Mouse (Mus musculus) large intestine, adult 2 months (tissue): ENCODE results near the gene Taf15. TPM values are rescaled to one million over a fixed set of nuclear protein-coding genes. Genes with fewer than 3 reads are reported as not detected.

Experiments
- DNase-seq: peaks from one replicate; pipeline ENCODE4 v3.0.0-alpha.2; 2012; ENCODE audit warnings: low read depth, low spot score
- WGBS: fragments of 180-500 bp; shearing (Covaris S2); methylation state at CpG from one replicate; pipeline ENCODE4 v1.1.7; 2018; 5-methylcytosine and 5-hydroxymethylcytosine counted together
- polyA plus RNA-seq: library from polyadenylated mRNA; depleted of rRNA; stranded (reverse); fragments of >200 nt; gene quantifications from 2 replicates; pipeline ENCODE4 v1.2.3, GENCODE M21; 2012; rRNA removed

The Taf15 gene
- 10.5 and 13.9 TPM in 2 replicates for polyA plus RNA-seq

DNA sequence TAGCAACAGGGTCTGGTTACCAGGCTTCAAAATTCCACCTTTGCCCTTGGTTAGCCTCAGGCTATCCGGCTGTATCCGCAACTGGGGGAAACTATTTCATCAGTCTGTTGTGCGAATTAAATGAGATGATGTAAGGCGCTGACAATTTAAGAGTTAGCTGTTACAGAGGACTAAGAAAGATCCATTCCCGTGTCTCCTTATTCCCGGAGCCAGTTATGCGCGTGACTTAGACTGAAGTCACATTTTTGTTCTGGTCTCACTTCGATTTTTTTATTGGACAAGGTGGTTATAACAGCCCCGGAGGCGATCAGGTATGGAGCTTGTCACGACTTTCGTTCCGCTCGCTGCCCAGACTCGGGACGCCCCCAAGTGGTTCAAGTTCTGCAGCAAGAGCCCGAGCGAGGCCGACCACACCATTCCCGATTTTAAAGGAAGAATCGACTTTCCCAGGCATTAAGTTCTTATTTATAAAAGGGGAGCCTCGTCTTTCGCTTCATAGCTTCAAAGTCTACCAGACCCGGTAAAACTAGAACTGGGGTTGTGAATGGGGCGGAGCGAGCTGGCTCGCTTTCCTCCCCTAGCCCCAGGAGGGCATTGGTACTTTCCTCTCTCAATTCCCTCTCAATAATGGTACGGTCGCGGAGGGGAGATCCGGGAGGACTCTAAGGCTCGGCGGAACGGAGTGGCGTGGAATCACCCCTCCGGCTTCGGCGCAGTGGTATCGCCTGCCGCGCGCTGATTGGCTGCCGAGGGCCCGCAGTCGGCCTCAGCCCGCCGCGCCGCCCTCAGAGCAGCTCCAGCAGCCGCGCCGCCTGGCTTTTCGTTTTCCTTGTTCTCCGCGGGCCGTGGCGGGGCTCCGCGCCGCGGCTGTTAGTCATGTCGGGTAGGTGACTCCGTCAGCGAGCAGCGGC, at the start of gene Taf15:
Gene Taf15 (plus strand): TSS at position 763 of the 911 bp plus-strand sequence.
- WGBS: under 1% methylated on average over 66 of the region's 66 CpGs
- DNase-seq: peak; percentile 96

DNA sequence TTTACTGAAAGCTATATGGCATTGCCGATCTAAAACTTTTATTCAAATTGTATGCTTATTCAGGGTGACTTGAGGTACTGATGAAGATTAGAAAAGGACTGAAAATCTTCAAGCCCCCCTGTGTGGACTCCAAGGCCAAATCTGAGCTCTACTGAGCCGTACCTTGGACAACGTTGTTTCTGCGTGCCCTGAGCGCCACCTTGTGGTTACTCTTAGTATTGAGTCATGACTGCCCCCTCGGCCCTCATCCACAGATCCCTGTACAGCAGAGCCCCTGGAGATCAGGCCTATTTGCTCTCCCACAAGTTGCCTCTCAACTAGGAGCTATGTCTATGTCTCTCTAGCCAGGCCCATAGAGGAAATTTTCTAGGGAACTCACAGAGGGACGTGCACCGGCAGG, 48.2 kb upstream of the Taf15 start:
- 8% methylated on average over 8 of the region's 8 CpGs for WGBS
- DNase-seq: peak; percentile 14

GRCm38 (mm10) chr11:83426964-83427363, 45.9 kb upstream of the Taf15 start:
- 16% methylated on average over 17 of the region's 17 CpGs for WGBS
- DNase-seq: peak; percentile 18

- WGBS: 59% methylated on average over 5 of the region's 5 CpGs
- no peak for DNase-seq
Observed at GRCm38 (mm10) chr11:83429355-83429754, 43.5 kb upstream of the Taf15 start, which contains the start of gene Gas2l2. Gene Gas2l2 (minus strand): TSS chr11:83429455.

DNA sequence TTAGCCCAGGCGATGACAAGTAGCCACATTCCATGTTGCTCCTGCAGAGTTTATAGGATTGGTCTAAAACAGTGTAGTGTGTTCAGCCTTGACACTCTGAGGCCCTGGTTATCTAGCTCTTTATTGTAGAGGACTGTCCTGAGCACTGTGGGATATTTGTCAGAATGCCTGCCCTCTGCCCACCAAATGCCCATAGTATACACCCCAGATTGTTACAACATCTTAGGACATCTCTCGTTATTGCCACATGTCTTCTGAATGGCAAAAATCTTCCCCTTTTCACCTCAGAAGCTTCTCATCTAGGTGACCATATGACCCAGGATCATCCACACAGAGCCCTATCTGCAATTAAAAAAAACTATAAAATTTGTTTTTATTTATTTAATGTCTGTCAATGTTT, 40.4 kb upstream of the Taf15 start:
- DNase-seq: no peak
- WGBS: 66% methylated on average over 2 of the region's 2 CpGs

GRCm38 (mm10) chr11:83437377-83437776, 35.5 kb upstream of the Taf15 start, which contains the start of gene 1700020L24Rik:
Gene 1700020L24Rik (plus strand): TSS chr11:83437677.
- 89% methylated on average over 1 of the region's 1 CpGs for WGBS
- DNase-seq: no peak

DNA sequence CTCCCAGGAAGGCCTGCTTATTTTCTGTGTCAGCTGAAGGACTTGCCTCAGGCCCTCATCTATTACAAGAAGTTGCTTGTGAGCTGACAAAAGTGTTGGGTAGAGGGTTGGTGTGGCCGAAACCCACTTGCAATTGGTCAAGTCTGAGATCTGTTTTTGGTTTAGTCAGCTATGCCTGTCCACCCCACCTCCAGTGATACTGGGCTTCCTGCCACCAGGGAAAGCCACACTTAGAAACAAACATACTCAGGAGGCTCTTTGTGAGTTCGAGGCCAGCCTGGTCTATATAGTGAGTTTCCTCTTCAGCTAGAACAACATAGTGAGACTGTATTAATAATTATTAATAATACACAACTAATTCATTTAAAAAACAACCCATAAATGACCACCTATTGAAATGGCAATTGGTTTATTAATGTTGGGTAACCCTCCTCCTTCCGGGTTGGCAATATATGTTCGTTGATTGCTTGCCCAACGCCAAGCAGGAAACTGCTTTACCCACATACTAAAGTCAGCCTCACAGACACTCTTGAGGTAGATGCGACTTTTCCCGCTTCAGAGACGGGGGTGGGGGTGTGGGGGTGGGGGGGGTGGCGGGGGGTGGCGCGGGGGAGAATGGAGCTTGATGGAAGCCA, 33.3 kb upstream of the Taf15 start:
- no peak for DNase-seq
- WGBS: 18% methylated on average over 11 of the region's 11 CpGs

DNA sequence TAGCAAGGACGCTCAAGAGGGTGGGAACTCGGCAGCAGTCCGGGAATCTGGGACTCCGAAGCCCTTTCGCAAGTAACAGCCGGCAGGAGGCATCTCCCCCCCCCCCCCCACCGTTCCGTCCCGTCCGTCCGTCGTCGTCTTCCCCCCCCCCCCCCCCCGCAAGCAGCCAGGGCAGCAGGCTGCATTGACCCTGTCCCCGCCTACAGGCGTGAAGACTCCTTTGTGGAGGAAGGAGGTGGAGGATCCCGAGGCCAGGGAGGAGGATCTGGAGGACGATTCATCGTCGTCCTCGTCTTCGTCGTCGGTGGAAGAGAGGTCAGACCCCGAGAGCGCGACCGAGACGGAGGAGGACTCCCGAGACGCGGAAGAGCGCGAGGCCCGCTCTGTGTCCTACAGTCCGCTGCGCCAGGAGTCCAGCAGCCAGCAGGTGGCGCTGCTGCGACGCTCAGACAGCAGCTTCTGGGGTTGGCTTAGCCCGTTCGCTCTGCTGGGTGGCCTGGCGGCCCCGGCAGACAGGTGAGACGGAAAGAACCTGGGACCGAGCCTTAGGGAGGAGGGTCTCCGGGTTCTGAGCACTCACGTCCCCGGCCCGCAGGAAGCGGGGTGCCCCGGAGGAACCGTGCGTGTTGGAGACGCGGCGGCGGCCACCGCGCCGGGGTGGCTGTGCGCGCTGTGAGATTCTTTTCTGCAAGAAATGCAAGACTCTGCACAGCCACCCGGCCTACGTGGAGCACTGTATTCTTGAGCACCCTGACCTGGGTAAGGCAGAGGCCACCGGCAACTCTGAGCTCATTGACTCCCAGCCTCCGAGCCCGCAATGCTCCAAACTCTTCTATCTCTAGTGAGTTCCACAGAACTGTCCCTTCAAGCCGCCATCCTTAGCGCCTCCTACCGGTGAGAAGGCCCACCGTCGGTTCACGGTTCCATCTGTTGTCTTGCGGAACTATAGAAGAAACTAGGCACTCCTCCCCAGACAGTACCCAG, 32.5 kb upstream of the Taf15 start:
- peak; percentile 89 for DNase-seq
- WGBS: under 1% methylated on average over 75 of the region's 75 CpGs

GRCm38 (mm10) chr11:83441235-83441634, 31.7 kb upstream of the Taf15 start:
- 54% methylated on average over 7 of the region's 7 CpGs for WGBS
- DNase-seq: no peak

- WGBS: 15% methylated on average over 29 of the region's 29 CpGs
Observed at GRCm38 (mm10) chr11:83442596-83443267, 30.2 kb upstream of the Taf15 start.

DNA sequence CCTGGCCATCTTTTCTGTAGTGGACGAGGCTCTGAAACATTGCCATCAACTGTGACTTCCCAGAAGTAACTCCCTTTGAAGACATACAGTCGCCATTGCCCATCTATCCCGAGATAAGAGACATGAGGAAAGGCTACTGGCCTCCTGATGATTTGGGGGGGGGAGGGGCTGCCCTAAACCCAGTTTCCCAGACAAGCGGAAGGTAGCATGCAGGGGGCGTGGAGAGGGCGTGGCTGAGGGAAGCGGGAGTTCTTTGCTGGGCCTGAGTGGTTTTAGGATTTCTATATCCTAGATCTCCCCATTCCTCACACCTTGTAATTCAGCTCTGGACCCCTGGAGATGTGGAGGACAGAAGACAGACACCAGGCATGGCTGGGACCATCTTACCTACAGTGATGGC, 29.1 kb upstream of the Taf15 start:
- no peak for DNase-seq

More at GRCm38 (mm10) chr11:83442596-83443267, 30.2 kb upstream of the Taf15 start:
- peak; percentile 67 for DNase-seq

GRCm38 (mm10) chr11:83445001-83445400, 27.9 kb upstream of the Taf15 start:
- 28% methylated on average over 19 of the region's 19 CpGs for WGBS

More for the DNA sequence above, 29.1 kb upstream of the Taf15 start:
- WGBS: 15% methylated on average over 7 of the region's 7 CpGs

GRCm38 (mm10) chr11:83447612-83448011, 25.3 kb upstream of the Taf15 start:
- no peak for DNase-seq

More at GRCm38 (mm10) chr11:83445001-83445400, 27.9 kb upstream of the Taf15 start:
- DNase-seq: no peak

DNA sequence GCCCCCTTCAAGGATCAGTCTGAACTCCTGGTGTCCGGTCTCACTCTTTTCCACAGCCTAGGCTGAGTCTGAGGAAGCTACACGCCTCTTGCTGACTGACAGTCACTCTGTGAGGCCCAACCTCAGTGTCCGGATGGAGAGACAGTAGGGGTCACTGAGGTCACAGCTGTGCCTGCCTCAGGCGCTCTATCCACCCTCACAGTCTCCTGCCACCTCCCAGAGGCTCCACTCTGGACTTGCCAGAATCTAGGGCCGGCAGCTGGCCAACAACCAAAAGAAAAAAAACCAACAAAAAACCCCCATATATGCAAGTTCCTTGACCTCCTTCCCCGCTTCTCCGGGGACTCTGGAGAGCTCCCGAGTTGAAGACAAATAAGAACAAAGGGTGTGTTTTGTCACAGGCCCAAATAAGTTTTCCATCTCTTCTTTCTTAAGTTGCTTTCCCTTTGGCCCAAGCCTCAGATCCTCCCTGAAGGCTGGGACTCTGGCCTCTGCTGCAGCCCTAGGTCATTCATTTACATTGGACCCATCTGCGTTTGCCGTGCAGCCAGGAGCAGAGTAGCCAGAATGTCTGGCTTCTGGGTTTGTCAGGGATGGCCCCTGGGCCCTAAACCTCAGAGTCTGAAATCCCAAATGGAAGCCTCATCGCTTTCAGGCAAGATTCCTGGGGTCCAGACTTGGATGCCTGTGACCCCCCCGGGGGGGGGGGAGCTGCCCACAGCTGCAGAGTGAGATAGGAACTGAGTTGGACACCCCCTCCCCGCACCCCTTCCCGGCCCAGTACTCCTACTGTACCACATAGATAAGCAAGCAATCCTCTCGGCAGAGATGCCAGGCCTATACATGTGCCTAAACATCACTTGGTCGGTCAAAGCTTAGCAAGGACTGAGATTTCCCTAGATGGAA, 24.6 kb upstream of the Taf15 start:
- DNase-seq: no peak
- 47% methylated on average over 16 of the region's 16 CpGs for WGBS

More at GRCm38 (mm10) chr11:83447612-83448011, 25.3 kb upstream of the Taf15 start:
- WGBS: 86% methylated on average over 10 of the region's 10 CpGs

- no peak for DNase-seq
Observed at GRCm38 (mm10) chr11:83448927-83449236, 24.0 kb upstream of the Taf15 start.

DNA sequence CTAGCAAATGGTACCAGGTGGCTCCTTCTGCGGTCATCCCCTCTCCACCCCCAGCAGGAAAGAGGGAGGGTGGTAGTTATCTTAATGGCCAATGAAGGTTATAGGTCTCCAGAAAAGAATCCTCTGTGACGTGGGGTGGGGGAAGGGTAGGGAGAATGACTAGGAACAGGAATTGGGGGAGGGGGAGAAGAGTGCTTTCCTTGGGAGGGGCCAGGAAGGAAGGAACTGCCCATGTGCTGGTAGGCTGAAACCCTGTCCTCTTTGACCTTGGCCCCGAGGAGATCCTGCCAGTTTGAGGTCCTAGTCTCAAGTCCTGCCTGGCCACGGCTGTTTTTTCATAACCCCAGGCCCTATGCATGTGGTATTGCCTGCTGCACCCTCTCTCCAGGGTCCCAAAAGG, 23.6 kb upstream of the Taf15 start:
- no peak for DNase-seq
- 58% methylated on average over 4 of the region's 4 CpGs for WGBS

DNA sequence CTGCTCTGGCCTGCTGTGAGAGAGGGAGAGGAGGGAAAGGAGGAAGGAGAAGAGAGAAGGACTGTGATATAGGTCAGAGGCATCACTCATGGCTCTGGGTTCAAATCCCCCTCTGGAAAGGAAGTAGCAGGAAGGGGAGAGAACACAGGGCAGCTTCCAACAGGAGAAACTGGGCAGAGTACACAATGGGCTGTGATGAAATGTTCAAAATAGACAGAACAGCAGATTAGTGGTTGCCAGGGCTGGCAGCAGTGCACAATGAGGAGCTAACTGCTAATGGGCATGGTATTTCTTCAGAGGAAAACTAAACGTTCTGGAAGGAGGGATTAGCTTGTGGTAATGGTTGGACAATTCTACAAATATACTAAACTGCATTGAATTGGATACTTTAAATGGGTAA, 22.3 kb upstream of the Taf15 start:
- WGBS: 62% methylated on average over 1 of the region's 1 CpGs
- no peak for DNase-seq

GRCm38 (mm10) chr11:83451281-83451680, 21.6 kb upstream of the Taf15 start:
- DNase-seq: no peak

More at GRCm38 (mm10) chr11:83451281-83451680, 21.6 kb upstream of the Taf15 start:
- WGBS: 94% methylated on average over 10 of the region's 10 CpGs
